Mouse (Mus musculus): ENCODE data around the gene Napa.
A peak's percentile ranks its signal among the peaks of the same experiment; 100 is the strongest.

Gene Napa

DNA sequence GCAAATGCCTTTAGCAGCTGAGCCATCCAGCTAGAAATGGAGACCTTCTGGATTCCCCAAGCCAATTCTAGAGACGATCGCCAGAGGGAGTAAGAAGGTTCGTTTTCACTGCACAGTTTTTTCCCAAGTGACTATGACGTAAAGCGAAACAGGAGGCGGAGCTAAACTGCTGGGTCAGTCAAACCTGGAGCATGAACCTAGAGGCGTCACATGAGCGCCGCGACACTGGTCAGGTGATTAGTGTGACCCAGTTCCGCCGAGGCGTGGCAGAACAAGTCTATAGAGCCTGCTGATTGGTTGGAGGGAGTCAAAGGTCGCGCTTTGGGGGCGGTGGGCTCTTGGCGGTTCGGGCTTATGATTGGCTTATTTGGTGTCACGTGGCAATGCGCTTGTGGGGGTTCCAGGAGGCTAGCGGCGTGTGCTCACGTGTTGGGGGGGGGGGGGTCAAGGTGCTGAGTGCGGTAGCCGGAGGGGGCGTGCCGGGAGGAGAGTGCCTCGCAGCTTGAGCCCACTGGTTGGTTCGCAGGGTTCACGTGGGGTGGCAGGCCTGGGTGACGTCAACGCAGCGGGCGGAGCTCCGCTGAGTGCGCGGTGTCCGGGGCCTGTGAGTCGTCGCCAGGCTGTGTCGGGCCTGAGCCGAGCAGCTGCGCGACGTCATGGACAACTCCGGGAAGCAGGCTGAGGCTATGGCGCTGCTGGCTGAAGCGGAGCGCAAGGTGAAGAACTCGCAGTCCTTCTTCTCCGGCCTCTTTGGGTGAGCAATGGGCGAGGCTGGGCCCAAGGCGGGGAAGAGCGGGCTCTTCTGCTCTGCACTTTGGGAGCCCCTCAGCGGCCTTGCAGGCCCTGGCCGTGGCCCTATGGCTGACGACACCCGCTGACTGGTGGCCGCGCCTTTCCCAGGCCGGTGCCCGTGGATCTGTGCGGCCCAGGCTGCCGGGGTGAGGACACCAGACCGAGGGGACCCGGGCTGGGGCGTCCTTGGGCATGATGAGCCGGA is at the start of gene Napa:
Gene Napa (plus strand): TSS at position 438 of the 997 bp plus-strand sequence.
- DNase-seq (ENCODE audit: low read depth, low spot score) = peak; percentile 100

DNA sequence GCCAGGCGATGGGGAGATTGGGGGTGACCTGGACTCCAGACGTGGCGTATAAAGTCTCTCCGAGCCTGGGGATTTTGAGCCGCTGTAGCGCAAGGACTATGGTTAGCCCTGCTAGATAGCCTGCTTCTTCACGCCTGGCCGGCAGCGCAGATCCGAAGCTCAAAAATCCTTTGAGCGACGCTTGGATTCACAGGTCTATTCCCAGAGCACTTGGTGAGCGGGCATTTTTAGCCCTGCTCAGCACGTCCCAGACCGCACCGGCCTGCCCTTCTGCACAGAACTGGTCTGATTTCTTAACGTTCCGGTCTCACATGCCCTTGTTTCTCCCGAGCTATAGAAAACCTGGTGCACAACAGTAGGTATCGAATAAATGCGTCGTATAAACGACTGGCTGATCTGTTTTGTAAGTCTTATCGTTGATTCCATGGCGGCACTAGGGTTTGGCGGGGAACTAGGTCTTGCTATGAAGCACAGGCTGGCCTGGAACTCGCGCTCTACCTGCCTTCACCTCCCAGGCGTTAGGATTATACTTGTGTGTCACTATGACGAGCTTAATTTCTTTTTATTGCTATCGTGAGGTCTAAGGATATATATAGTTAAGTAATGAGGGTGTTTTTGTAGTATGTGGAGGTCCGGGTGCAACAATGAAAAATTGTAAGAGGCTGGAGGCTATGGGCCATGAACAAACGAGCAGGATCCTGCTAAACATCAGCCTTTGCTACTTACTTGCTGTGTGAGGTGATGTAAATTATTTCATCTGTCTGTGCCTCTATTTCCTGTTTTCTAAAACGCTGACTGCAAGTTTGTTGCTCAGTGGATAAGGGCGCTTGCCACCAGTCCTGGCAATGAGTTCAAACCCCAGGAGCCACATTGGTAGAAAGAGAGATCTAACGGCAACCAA is 49.3 kb upstream of the Napa start:
- DNase-seq (ENCODE audit: low read depth, low spot score) = peak; percentile 53

DNA sequence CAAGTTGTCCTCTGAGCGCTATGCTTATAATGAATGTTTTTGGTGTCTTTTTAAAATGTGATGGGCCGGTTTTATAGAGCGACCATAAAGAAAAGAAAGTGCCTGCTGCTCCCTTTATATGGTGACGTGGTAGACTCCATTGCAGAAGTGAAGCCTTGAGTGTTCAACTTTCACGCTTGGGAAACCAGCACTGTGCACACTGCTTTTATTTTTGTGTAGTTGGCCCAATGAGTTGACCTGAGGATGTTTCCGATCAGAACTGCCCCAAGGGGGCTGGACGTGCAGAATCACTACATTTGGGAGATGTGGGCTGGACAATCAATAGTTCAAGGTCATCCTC is 48.7 kb upstream of the Napa start:
- no peak for DNase-seq (ENCODE audit: low read depth, low spot score)

DNA sequence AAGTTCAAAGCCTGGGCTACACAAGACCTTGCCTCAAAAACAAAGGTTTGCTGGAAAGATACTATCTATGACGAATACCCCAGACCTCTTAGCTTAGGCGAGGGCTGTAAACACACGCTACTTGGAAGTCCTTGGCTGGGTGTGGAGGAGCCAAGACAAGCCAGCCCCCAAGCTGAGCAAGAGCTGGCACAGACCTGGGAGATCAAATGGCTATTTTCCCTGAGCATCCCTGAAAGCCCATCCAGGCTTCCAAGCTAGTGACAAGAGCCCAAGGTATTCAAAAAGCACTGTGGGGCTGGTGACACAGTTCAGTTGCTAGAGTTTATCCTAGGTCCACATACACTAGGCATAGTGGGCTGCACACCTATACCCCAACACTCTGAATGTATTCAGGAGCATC is 47.7 kb upstream of the Napa start:
- no peak for DNase-seq (ENCODE audit: low read depth, low spot score)

GRCm38 (mm10) chr7:16051883-16052595 is 46.2 kb upstream of the Napa start:
- peak; percentile 91 for DNase-seq (ENCODE audit: low read depth, low spot score)

DNA sequence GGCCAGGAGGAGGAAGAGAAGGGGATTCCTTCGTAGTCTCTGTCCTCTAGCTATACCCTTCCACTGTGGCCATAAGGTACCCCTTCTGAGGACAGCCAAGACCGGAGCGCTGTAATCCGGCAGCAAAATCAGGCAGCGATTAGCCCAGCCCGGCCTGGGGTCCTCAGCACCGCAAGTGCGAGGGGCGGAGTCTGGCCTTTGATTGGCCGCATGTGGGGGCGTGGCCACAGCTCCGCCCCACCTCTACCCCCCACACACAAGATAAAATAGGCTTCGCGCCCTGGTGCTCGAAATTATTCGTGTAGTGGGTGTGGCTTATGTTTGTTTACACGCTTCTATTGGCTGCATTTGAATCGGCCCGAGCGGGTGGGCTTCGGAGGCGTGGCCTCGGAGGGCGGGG is 45.6 kb upstream of the Napa start:
- peak; percentile 97 for DNase-seq (ENCODE audit: low read depth, low spot score)

GRCm38 (mm10) chr7:16053105-16053504 is 45.2 kb upstream of the Napa start:
- no peak for DNase-seq (ENCODE audit: low read depth, low spot score)

GRCm38 (mm10) chr7:16054966-16055365 is 43.3 kb upstream of the Napa start:
- no peak for DNase-seq (ENCODE audit: low read depth, low spot score)

GRCm38 (mm10) chr7:16055665-16056064 is 42.6 kb upstream of the Napa start:
- no peak for DNase-seq (ENCODE audit: low read depth, low spot score)

DNA sequence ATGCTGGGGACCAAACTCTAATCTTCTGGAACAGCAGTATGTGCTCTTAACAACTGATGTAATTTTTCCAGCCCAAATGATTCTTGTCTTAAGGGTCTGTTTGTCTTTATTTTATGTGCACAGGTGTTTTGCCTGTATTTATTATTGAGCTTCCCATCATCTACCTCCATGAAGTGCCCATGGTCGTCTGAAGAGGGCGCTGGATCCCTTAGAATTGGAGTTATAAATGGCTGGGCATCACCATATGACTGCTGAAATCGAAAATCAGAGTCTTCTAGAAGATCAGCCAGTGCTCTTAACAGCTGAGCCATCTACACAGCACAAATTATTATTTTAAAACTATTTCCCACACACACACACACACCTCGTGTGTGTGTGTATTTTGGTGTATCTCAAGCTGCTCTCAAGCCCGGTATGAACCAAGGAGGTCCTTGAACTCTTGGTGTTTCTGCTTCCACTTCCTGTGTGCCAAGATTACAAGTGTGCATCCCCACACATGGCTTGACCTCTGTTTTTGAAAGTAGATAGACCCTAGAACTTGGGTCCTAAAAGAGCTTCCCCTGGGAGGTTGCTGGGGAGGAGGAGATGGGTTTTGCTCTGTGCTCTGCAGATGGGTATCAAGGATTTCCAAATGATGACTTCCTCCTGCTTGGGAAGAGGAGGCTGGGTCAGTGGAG is 41.7 kb upstream of the Napa start:
- peak; percentile 87 for DNase-seq (ENCODE audit: low read depth, low spot score)

- no peak for DNase-seq (ENCODE audit: low read depth, low spot score)
Observed at GRCm38 (mm10) chr7:16057136-16057534, 41.1 kb upstream of the Napa start.

DNA sequence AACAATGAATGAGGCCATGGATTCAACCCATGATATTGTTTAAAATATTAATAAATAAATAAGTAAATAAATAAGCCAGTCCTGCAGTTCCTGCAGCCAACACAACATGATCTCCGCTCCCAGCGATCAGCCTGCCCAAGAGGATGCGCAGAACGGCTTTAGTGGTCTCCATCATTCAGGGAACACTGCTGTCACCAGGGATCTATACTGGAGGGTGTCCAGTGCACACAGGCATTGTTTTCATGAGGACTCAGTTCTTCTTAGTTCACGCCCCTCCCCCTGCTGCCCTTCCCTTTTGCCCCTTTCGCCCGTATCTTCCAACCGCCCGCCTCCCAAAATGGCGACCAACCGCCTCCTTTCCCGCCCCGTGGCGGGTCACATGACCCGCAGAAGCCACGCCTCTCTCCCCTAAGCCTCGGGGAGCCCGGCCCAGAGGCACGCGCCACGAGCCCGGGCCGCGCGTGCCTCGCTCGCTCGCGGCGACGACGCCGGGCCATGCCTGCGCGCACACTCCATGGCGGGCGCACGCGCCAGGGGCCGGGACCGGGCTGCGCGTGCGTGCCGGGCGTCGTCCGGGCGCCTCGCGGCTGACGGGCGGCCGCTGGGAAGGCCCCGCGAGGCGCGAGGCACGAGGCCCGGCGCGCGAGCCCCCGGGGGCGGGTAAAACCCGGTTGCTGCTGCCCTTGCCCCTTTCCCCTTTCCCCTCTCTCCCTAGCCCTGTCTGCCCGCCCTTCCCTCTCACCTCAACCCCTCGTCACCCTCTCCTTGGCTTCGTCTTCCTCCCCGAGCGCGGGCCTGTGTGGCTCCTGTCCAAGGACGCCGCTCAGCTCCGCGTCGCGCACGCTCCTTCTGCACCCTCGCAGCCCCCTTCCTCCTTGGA is 36.8 kb upstream of the Napa start, which contains the start of gene Zfp541:
Gene Zfp541 (plus strand): TSS at position 596 of the 880 bp plus-strand sequence.
- DNase-seq (ENCODE audit: low read depth, low spot score) = peak; percentile 24

DNA sequence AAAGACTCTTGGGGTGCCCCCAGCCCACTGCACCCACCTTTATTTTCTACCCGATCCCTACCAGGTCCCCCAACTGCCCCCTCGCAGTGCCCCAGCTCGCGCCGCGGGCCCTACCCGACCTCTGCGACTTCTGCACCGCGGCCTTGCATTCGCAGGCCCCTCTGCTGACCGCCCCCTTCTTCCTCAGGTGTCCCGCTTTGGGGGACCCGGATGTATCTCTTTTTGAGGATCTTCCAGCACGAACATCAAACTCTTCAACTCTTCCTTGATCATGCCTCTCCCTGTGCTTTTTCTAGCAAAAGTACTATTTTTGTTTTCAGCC is 36.2 kb upstream of the Napa start:
- no peak for DNase-seq (ENCODE audit: low read depth, low spot score)

DNA sequence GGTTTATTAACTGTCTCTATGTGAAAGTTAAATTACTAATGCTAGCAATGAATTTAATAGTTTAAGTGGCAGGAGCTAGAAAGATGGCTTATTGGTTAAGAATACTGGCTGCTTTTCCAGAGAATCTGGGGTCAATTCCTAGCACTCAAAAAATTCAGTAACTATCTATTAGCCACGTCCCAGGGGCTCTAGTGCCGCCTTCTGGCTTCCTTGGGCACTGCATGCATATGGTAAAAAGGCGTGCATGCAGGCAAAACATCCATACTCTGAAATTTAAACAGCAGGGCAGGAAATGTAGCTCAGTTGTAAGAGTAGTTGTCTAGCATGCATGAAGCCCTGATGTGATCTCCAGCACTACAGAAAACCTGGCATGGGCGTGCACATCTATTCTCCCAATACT is 34.8 kb upstream of the Napa start:
- DNase-seq (ENCODE audit: low read depth, low spot score) = no peak

- no peak for DNase-seq (ENCODE audit: low read depth, low spot score)
Observed at GRCm38 (mm10) chr7:16070846-16071245, 27.4 kb upstream of the Napa start.

DNA sequence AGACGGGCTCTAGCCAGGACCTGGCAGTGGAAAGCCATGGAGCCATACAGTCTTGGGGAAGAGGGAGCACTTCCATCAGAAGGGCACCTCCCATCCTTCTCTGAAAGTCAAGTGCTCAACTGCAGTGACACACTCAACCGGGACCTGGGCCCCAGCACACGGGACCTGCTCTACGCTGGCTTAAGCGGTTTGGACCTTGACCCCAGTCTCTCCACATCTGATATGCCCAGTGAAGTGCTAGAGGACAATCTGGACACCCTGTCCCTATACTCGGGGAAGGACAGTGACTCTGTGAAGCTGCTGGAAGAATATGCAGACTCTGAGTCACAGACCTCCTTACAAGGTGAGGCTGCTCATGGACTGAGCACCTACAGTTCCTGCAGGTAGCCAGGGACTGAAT is 26.4 kb upstream of the Napa start:
- DNase-seq (ENCODE audit: low read depth, low spot score) = no peak

- peak; percentile 39 for DNase-seq (ENCODE audit: low read depth, low spot score)
Observed at GRCm38 (mm10) chr7:16079947-16080346, 18.3 kb upstream of the Napa start.

DNA sequence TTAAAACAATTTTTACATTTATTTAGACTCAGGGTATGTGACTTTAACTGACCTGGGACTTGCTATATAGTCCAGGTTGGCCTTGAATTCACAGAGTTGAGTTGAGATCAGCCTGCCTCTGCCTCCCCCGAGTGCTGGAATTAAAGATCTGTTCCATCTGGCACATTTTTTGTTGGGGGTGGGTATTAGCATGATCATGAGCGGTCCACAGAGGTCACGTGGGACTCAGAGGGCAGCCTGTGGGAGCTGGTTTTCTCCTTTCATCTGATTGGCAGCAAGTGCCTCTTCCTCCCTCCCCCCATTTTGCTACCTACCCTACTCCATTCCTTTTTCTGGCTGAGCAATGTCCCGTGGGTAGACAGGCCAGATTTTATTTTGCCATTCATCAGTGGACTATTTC is 17.7 kb upstream of the Napa start:
- DNase-seq (ENCODE audit: low read depth, low spot score) = no peak

DNA sequence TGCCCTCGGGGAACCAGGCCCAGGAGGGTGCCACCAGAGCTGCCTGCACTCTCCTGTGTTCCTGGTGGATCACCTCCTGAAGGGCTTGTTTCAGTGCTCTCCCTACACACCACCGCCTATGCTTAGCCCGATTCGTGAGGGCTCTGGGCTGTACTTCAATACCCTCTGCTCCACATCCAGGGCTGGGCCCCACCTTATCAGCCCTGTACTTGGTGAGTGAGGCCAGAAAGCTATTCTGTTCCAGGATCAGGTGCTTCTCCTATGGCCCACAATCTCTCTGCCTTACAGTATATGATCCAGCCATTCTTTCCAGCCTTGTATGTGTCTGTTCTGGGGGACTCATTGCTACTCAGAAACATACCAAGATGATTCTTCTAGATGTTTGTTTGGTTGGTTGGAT is 14.9 kb upstream of the Napa start:
- no peak for DNase-seq (ENCODE audit: low read depth, low spot score)

- peak; percentile 88 for DNase-seq (ENCODE audit: low read depth, low spot score)
Observed at GRCm38 (mm10) chr7:16087587-16087986, 10.7 kb upstream of the Napa start.
